Mouse (Mus musculus) CH12.LX (cell line): ENCODE measurements at regions not wholly inside any gene's neighbourhood (a gene's known extent, or its start where the extent isn't known, plus 50 kb on each side); places are given as distances from the start of the nearest gene placed in this dataset.

Experiments
- CHD1 ChIP-seq: IDR thresholded peaks from 2 replicates; pipeline ENCODE4 v1.6.1; 2012; ENCODE audit warnings: low read depth, low read length, improper control_type of control experiment, inconsistent platforms
- CTCF ChIP-seq, 2 experiments: IDR thresholded peaks in 1 of 2; conservative IDR thresholded peaks in 1 of 2; 2 replicates each; pipeline ENCODE4 v1.5.1; 2011 to 2012; ENCODE audit warnings: low read depth in 2 of 2, low read length in 2 of 2, improper control_type of control experiment in 1 of 2, inconsistent platforms in 1 of 2, mild to moderate bottlenecking in 1 of 2, moderate library complexity in 1 of 2
- EP300 ChIP-seq: IDR thresholded peaks from 2 replicates; pipeline ENCODE4 v1.6.1; 2011; ENCODE audit warnings: low read length, improper control_type of control experiment
- ETS1 ChIP-seq: conservative IDR thresholded peaks from 2 replicates; pipeline ENCODE4 v1.6.1; 2012; ENCODE audit warnings: low read depth, mild to moderate bottlenecking, inconsistent platforms, low read length, improper control_type of control experiment, moderate library complexity
- KAT2A ChIP-seq: IDR thresholded peaks from 2 replicates; pipeline ENCODE4 v1.6.1; 2012; ENCODE audit warnings: low read length, improper control_type of control experiment, inconsistent platforms; ENCODE audit not compliant: insufficient replicate concordance
- MAX ChIP-seq: IDR thresholded peaks from 2 replicates; pipeline ENCODE4 v1.6.1; 2011; ENCODE audit warnings: low read length, improper control_type of control experiment
- POLR2A ChIP-seq: IDR thresholded peaks from 2 replicates; pipeline ENCODE4 v1.6.1; 2011; ENCODE audit warnings: low read depth, mild to moderate bottlenecking, improper control_type of control experiment, low read length

DNA sequence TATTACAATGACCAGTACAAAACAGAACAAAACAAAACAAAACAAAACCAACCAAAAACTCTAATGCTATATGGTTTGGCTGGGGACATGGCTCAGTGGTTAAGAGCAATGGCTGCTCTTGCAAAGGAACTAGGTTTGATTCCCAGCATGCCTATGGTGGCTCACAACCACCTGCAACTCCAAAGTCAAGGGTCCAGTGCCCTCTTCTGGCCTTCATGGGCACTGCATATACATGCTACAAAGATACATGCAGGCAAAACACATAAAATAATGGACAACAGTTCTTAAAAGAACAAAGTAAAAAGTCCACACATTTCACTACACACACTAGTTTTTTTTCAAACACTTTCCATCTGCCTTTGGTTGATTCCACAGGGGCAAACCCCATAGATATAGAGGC lies 169.7 kb upstream of the Mocs1 start:
- no peak for TF ChIP-seq ETS1
- TF ChIP-seq KAT2A = no peak
- no peak for TF ChIP-seq POLR2A
- no peak for TF ChIP-seq CTCF (conservative IDR thresholded peaks at IDR 0.05 in 1 of 2, IDR thresholded peaks at IDR 0.05 in 1 of 2; ENCODE audit: low read depth in 2 of 2, low read length in 2 of 2)
- no peak for TF ChIP-seq EP300
- TF ChIP-seq CHD1 = no peak
- TF ChIP-seq MAX = no peak
